Mouse (Mus musculus) kidney, adult 2 months (tissue): ENCODE results near the gene Poldip3. TPM values are rescaled to one million over a fixed set of nuclear protein-coding genes. Genes with fewer than 3 reads are reported as not detected.

Experiments used
- DNase-seq: peaks from one replicate; pipeline ENCODE4 v3.0.0; 2021
- H3K27ac ChIP-seq: fragments of 200-500 bp; 2 replicates; pipeline ENCODE4 v1.5.1; 2012; ENCODE audit warnings: low read depth, low read length, control low read depth, inconsistent platforms; ENCODE audit not compliant: insufficient read depth
- H3K27me3 ChIP-seq: fragments of 200-500 bp; replicated peaks from 2 replicates; pipeline ENCODE4 v1.6.1; 2012; ENCODE audit warnings: mild to moderate bottlenecking, moderate library complexity, low read length, inconsistent platforms; ENCODE audit not compliant: control insufficient read depth, insufficient read depth
- H3K36me3 ChIP-seq: fragments of 200-500 bp; 2 replicates; pipeline ENCODE4 v1.6.1; 2012; ENCODE audit warnings: mild to moderate bottlenecking, moderate library complexity, low read length, inconsistent platforms; ENCODE audit not compliant: control insufficient read depth, insufficient read depth
- H3K4me1 ChIP-seq: fragments of 200-500 bp; 2 replicates; pipeline ENCODE4 v1.6.1; 2011; ENCODE audit warnings: low read length; ENCODE audit not compliant: control insufficient read depth, insufficient read depth
- H3K4me3 ChIP-seq: fragments of 200-500 bp; 2 replicates; pipeline ENCODE4 v1.5.1; 2011; ENCODE audit warnings: mild to moderate bottlenecking, low read depth, low read length, control low read depth; ENCODE audit not compliant: insufficient read depth
- CTCF ChIP-seq: fragments of 200-500 bp; conservative IDR thresholded peaks from 2 replicates; pipeline ENCODE4 v1.5.1; 2011; ENCODE audit warnings: low read depth, mild to moderate bottlenecking, control low read depth, low read length, moderate library complexity, mixed read lengths; ENCODE audit not compliant: insufficient read depth, insufficient read length
- POLR2A ChIP-seq: fragments of 200-500 bp; IDR thresholded peaks from one replicate; pipeline ENCODE4 v1.6.1; 2011; ENCODE audit warnings: low read depth, low read length, control low read depth
- WGBS: fragments of 180-500 bp; shearing (Covaris S2); methylation state at CpG from one replicate; pipeline ENCODE4 v1.1.7; 2018; 5-methylcytosine and 5-hydroxymethylcytosine counted together
- polyA plus RNA-seq: library from polyadenylated mRNA; depleted of rRNA; stranded (reverse); fragments of >200 nt; gene quantifications from 2 replicates; pipeline ENCODE4 v1.2.3, GENCODE M21; 2012

Poldip3 gene
- polyA plus RNA-seq, 1 experiment = 47.2 TPM

GRCm38 (mm10) chr15:83168311-83168710 lies 19.1 kb upstream of the Poldip3 start:
- no peaks in the 10 kb centered on the region for H3K27me3 ChIP-seq
- H3K4me1 ChIP-seq = peaks cover 35% of the 10 kb centered on the region
- TF ChIP-seq CTCF = no peak
- no peak for TF ChIP-seq POLR2A
- no peaks in the 10 kb centered on the region for H3K36me3 ChIP-seq
- H3K27ac ChIP-seq = no peak overlapping the region
- no peak for DNase-seq
- H3K4me3 ChIP-seq = no peak overlapping the region
- 74% methylated on average over 3 of the region's 3 CpGs for WGBS

DNA sequence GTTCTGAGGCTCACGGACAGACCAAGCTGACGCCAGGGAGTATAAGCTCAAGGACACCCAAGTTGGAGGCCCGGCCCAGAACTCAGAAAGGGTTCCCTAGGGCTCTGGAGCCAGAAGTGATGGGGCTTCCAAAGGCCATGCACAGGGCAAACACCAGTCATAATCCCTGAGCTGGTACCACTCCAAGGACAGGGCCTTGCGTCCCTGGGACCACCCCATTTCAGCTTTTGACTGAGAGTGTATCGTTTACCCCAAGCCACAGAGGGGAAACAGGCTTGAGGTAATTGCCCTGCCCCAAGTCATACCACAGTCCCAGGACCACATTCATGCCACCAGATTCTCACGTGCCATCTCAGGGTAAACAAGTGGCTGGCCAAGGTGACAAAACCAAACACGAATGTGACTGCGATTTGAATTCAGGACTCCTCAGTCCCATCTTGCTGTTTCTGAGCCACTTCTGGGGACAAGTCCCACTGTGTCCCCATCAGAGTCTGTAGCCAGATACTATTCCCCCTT lies 18.4 kb upstream of the Poldip3 start:
- TF ChIP-seq POLR2A = no peak
- no peak for TF ChIP-seq CTCF
- H3K4me1 ChIP-seq = peaks cover 29% of the 10 kb centered on the region
- H3K4me3 ChIP-seq = no peak overlapping the region
- H3K36me3 ChIP-seq = no peaks in the 10 kb centered on the region
- no peaks in the 10 kb centered on the region for H3K27me3 ChIP-seq
- WGBS = 87% methylated on average over 8 of the region's 8 CpGs
- DNase-seq = no peak
- no peak overlapping the region; the same call in 1 of the 2 replicates for H3K27ac ChIP-seq

- H3K36me3 ChIP-seq = no peaks in the 10 kb centered on the region
- WGBS = 49% methylated on average over 5 of the region's 5 CpGs
- peaks cover 28% of the 10 kb centered on the region; the same call in 1 of the 2 replicates for H3K4me1 ChIP-seq
- no peak overlapping the region for H3K4me3 ChIP-seq
- no peak for DNase-seq
- no peak for TF ChIP-seq CTCF
- no peak for TF ChIP-seq POLR2A
- peak overlapping the region; percentile 2 for H3K27ac ChIP-seq
- H3K27me3 ChIP-seq = no peaks in the 10 kb centered on the region
Observed at GRCm38 (mm10) chr15:83167126-83167525, 17.9 kb upstream of the Poldip3 start.

DNA sequence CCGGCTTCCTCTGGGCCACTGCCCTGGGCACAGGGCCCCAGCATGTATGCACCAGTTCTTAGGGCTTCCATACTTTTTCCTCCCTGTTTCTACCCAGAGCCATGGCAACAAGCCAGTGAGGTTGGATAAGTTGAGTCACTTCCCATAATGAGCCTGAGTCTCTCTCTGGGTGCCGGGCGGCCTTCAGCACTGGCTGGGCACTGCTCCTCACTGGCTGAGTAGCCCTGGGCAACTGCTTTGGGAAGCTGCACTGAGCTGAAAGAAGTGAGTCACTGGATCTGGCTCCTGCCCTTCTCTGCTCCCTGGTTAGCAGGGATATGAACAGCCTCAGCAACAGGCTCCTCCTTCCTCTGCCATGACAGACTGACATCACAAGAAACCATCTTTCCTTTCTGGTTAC lies 17.5 kb upstream of the Poldip3 start:
- Histone ChIP-seq H3K4me3 (no peak overlapping the region), H3K27me3 (no peaks in the 10 kb centered on the region), H3K4me1 (peaks cover 28% of the 10 kb centered on the region; the same call in 1 of the 2 replicates), H3K27ac (peak overlapping the region; percentile 2; the same call in 1 of the 2 replicates), H3K36me3 (no peaks in the 10 kb centered on the region)
- peak; percentile 29 for DNase-seq
- TF ChIP-seq CTCF = no peak
- no peak for TF ChIP-seq POLR2A
- WGBS = 77% methylated on average over 3 of the region's 3 CpGs

- H3K36me3 ChIP-seq = no peaks in the 10 kb centered on the region
- WGBS = 93% methylated on average over 13 of the region's 13 CpGs
- peaks cover 21% of the 10 kb centered on the region; the same call in 1 of the 2 replicates for H3K4me1 ChIP-seq
- TF ChIP-seq CTCF (no peak), POLR2A (no peak)
- H3K27me3 ChIP-seq = no peaks in the 10 kb centered on the region
- no peak overlapping the region for H3K27ac ChIP-seq
- DNase-seq = no peak
- no peak overlapping the region for H3K4me3 ChIP-seq
Observed at GRCm38 (mm10) chr15:83165526-83166315, 16.5 kb upstream of the Poldip3 start.

- Histone ChIP-seq H3K4me3 (no peak overlapping the region), H3K36me3 (0 out of 2 replicates have a peak, but pooled peaks cover 3% of the 10 kb centered on the region), H3K27me3 (no peaks in the 10 kb centered on the region), H3K4me1 (0 out of 2 replicates have a peak, but pooled peaks cover 18% of the 10 kb centered on the region), H3K27ac (no peak overlapping the region)
- no peak for TF ChIP-seq POLR2A
- no peak for TF ChIP-seq CTCF
- DNase-seq = peak; percentile 77
- 57% methylated on average over 5 of the region's 5 CpGs for WGBS
Observed at GRCm38 (mm10) chr15:83164971-83165471, 15.8 kb upstream of the Poldip3 start.

DNA sequence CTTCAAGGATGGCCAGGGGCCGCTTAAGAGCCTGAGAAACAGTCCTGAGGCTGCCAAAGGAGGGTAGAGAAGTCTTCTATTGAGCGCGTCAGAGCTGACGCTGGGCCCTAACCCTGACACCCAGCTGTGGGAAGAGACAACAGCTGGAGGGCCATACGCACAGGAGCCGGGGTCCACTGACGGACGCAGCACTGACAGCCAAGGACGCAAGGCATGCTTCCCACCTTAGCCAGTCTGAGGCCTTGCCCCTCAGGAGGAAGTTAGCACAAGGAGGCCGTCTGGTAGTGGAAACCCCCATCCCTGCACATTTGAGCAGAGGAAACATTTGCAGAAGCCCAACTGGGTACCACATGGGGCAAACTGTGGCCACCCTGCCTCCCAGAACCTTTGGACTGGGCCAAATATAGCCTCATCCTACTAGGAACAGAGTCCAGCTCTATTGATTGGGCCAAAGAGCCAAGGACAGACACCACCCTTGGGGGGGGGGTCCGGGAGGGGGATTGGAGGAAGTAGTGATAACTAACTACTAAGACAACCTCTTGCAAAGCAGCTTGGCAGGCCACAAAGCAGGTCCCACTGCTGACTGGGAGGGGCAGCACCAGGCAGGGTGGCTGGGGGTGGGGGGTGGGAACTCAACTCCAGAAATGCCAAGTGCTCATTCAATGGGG lies 13.8 kb upstream of the Poldip3 start:
- TF ChIP-seq CTCF = no peak
- TF ChIP-seq POLR2A = no peak
- H3K36me3 ChIP-seq = 0 out of 2 replicates have a peak, but pooled peaks cover 3% of the 10 kb centered on the region
- 92% methylated on average over 11 of the region's 11 CpGs for WGBS
- H3K27ac ChIP-seq = no peak overlapping the region
- no peaks in the 10 kb centered on the region for H3K27me3 ChIP-seq
- peak; percentile 56 for DNase-seq
- no peak overlapping the region for H3K4me3 ChIP-seq
- H3K4me1 ChIP-seq = 0 out of 2 replicates have a peak, but pooled peaks cover 9% of the 10 kb centered on the region
